Mouse (Mus musculus) kidney, postnatal 25 days (tissue): ENCODE results near the gene Arl14.

Source experiments
- DNase-seq, 2 experiments: peaks; one replicate each; pipeline ENCODE4 v3.0.0; 2021; ENCODE audit warnings: mixed read lengths in 2 of 2

Arl14 gene

GRCm38 (mm10) chr3:69221806-69222501 is at the start of gene Arl14:
TSS of gene Arl14 (plus strand) at chr3:69222419.
- DNase-seq = no peak

GRCm38 (mm10) chr3:69175229-69175628 is 47.0 kb upstream of the Arl14 start:
- peak in 1 of 2 experiments; percentile 20 for DNase-seq

- no peak for DNase-seq
These were observed 44.9 kb upstream of the Arl14 start for GRCm38 (mm10) chr3:69177168-69177797.

GRCm38 (mm10) chr3:69177914-69178313 is 44.3 kb upstream of the Arl14 start:
- DNase-seq = no peak

GRCm38 (mm10) chr3:69178365-69179004 is 43.7 kb upstream of the Arl14 start:
- no peak for DNase-seq

GRCm38 (mm10) chr3:69181531-69181930 is 40.7 kb upstream of the Arl14 start:
- no peak for DNase-seq

GRCm38 (mm10) chr3:69182225-69182624 is 40.0 kb upstream of the Arl14 start:
- DNase-seq = no peak

GRCm38 (mm10) chr3:69185244-69185643 is 37.0 kb upstream of the Arl14 start:
- DNase-seq = no peak

- no peak for DNase-seq
These were observed 36.2 kb upstream of the Arl14 start for GRCm38 (mm10) chr3:69186031-69186430.

- DNase-seq = peak in 1 of 2 experiments; percentile 10
These were observed 35.6 kb upstream of the Arl14 start for GRCm38 (mm10) chr3:69186643-69187042.

GRCm38 (mm10) chr3:69192995-69193394 is 29.2 kb upstream of the Arl14 start:
- no peak for DNase-seq

- DNase-seq = no peak
These were observed 27.7 kb upstream of the Arl14 start for GRCm38 (mm10) chr3:69194496-69194895.

GRCm38 (mm10) chr3:69195251-69195650 is 27.0 kb upstream of the Arl14 start:
- no peak for DNase-seq

- peak; percentile 56 to 65 for DNase-seq
These were observed 24.1 kb upstream of the Arl14 start for GRCm38 (mm10) chr3:69198098-69198497.

GRCm38 (mm10) chr3:69200251-69200650 is 22.0 kb upstream of the Arl14 start:
- DNase-seq = peak; percentile 42 to 66

- DNase-seq = peak in 1 of 2 experiments; percentile 15
These were observed 21.0 kb upstream of the Arl14 start for GRCm38 (mm10) chr3:69201206-69201605.

- DNase-seq = no peak
These were observed 19.3 kb upstream of the Arl14 start for GRCm38 (mm10) chr3:69202876-69203275.

GRCm38 (mm10) chr3:69205266-69206054 is 16.8 kb upstream of the Arl14 start:
- DNase-seq = peak; percentile 14 to 47

- no peak for DNase-seq
These were observed 15.9 kb upstream of the Arl14 start for GRCm38 (mm10) chr3:69206193-69206893.

- DNase-seq = peak in 1 of 2 experiments; percentile 5
These were observed 13.5 kb upstream of the Arl14 start for GRCm38 (mm10) chr3:69208441-69209309.

GRCm38 (mm10) chr3:69212246-69212645 is 10.0 kb upstream of the Arl14 start:
- no peak for DNase-seq
